Mouse (Mus musculus): ENCODE results near the gene Rae1. TPM values are rescaled to one million over a fixed set of nuclear protein-coding genes. Genes with fewer than 3 reads are reported as not detected.

The Rae1 gene
- polyA plus RNA-seq, 1 experiment from 2014 or later = 143 TPM

DNA sequence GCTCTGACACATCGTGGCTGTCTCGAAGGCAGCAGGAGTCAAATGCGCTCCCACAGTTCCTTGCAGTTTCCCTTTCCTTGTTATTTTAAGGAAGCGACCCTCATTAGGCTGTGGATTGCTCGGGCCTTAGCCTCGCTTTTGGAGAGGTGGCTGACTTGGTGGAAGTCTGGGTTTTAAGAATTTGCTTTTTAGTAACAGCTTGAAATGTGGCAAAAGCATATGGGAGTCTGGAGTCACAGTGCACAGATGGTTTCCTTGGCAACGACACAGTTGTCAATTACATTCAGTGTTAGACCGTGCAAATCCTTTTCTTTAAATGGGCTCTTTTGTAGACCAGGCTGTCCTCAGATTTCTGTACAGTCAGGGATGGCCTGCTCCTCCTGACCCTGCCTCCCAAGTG, 1.0 kb downstream of the Rae1 start:
- 25% methylated on average over 8 of the region's 8 CpGs for WGBS
- H3K4me2 ChIP-seq (ENCODE audit: low read length) = peak overlapping the region; percentile 74
- H3K9me3 ChIP-seq (ENCODE audit: control insufficient read depth, low read length) = no peaks in the 10 kb centered on the region
- peaks cover 37% of the 10 kb centered on the region for H3K36me3 ChIP-seq (ENCODE audit: control insufficient read depth, insufficient read depth, low read length)
- H3K27me3 ChIP-seq (replicated peaks; ENCODE audit: control insufficient read depth, insufficient read depth, low read length) = no peaks in the 10 kb centered on the region
- 0 out of 2 replicates have a peak overlapping the region, but pooled peaks have one; percentile 86 for H3K27ac ChIP-seq (ENCODE audit: low read depth)
- peaks cover 13% of the 10 kb centered on the region for H3K4me1 ChIP-seq (replicated peaks; ENCODE audit: control insufficient read depth, insufficient read depth, low read length)
- ATAC-seq (replicated peaks; ENCODE audit: low FRiP score, low TSS enrichment, low read depth) (no peak), DNase-seq (ENCODE audit: low spot score) (no peak)
- H3K9ac ChIP-seq (ENCODE audit: low read length) = peak overlapping the region; percentile 75
- peak overlapping the region; percentile 80 for H3K4me3 ChIP-seq (ENCODE audit: low read depth, low read length)

DNA sequence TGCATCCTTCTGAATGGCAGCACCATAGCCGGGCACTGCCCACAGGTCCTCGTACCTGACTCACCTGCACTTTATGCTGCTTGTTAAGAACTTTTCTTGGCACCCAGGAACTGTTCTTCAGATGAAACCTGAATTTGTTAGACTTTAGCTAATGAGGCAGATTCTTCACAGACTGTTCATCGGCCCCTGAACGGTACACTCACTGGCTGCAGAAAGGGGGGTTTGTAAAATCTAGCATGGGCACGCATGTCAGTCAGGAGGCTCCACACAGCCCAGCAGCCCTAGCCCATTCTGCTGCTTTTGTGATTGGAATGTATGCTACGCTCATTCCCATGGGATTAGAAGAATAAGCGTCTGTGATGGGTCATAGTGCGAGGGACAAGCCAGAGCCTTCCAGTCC, 3.8 kb downstream of the Rae1 start:
- Histone ChIP-seq H3K4me3 (ENCODE audit: low read depth, low read length) (no peak overlapping the region), H3K4me1 (replicated peaks; ENCODE audit: control insufficient read depth, insufficient read depth, low read length) (peaks cover 13% of the 10 kb centered on the region), H3K4me2 (ENCODE audit: low read length) (no peak overlapping the region), H3K36me3 (ENCODE audit: control insufficient read depth, insufficient read depth, low read length) (peaks cover 65% of the 10 kb centered on the region), H3K27ac (ENCODE audit: low read depth) (no peak overlapping the region), H3K9ac (ENCODE audit: low read length) (no peak overlapping the region), H3K27me3 (replicated peaks; ENCODE audit: control insufficient read depth, insufficient read depth, low read length) (no peaks in the 10 kb centered on the region), H3K9me3 (ENCODE audit: control insufficient read depth, low read length) (no peaks in the 10 kb centered on the region)
- 97% methylated on average over 8 of the region's 8 CpGs for WGBS
- ATAC-seq (replicated peaks; ENCODE audit: low FRiP score, low TSS enrichment, low read depth) (no peak), DNase-seq (ENCODE audit: low spot score) (no peak)

DNA sequence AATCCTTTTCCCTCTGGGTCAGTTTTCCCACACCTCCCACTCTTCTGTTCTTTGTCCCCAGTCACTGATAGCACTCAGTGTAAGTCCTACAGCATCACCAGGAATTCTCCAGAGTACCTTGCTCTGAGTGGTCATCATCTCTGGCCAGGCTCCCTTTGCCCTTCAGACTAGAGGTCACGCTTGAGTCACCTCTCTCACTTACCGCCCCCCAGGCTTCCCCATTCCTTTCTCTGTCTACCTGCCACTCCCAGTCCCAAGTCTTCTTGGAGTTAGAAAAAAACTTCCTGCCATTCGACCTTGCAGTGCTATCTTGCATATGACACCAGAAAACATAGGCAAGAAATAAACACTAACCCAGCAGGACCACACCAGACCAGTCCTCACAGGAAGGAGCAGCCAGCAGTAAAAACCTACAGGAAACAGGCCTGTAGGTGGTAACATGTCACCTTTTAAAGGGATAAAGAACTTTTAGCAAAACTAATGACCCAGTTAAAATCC, 10.4 kb downstream of the Rae1 start:
- no peak for ATAC-seq (replicated peaks; ENCODE audit: low FRiP score, low TSS enrichment, low read depth)

DNA sequence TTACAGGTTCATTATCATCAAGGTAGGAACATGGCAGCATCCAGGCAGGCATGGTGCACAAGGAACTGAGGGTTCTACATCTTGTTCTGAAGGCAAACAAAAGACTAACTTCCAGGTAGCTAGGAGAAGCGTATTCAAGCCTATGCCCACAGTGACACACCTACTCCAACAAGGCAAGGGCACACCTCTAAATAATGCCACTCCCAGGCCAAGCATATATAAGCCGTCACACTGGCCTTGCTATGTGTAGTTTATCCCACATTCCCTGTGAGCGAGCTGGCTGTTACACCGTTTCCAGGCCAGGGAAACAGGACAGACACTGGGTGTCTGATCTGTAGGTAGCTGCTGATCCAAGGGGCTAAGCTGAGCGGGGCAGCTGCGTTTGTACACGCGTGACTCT, 11.5 kb downstream of the Rae1 start:
- no peaks in the 10 kb centered on the region for H3K27me3 ChIP-seq (replicated peaks; ENCODE audit: control insufficient read depth, insufficient read depth, low read length)
- WGBS = 94% methylated on average over 8 of the region's 8 CpGs
- H3K36me3 ChIP-seq (ENCODE audit: control insufficient read depth, insufficient read depth, low read length) = peaks cover 96% of the 10 kb centered on the region
- no peak overlapping the region for H3K4me2 ChIP-seq (ENCODE audit: low read length)
- no peak overlapping the region for H3K9ac ChIP-seq (ENCODE audit: low read length)
- H3K4me1 ChIP-seq (replicated peaks; ENCODE audit: control insufficient read depth, insufficient read depth, low read length) = no peaks in the 10 kb centered on the region
- DNase-seq (ENCODE audit: low spot score) = no peak
- no peaks in the 10 kb centered on the region for H3K9me3 ChIP-seq (ENCODE audit: control insufficient read depth, low read length)
- ATAC-seq (replicated peaks; ENCODE audit: low FRiP score, low TSS enrichment, low read depth) = no peak
- H3K4me3 ChIP-seq (ENCODE audit: low read depth, low read length) = no peak overlapping the region
- no peak overlapping the region for H3K27ac ChIP-seq (ENCODE audit: low read depth)

More for the DNA sequence above, 10.4 kb downstream of the Rae1 start:
- H3K27ac ChIP-seq (ENCODE audit: low read depth) = no peak overlapping the region
- H3K36me3 ChIP-seq (ENCODE audit: control insufficient read depth, insufficient read depth, low read length) = peaks cover 99% of the 10 kb centered on the region
- H3K27me3 ChIP-seq (replicated peaks; ENCODE audit: control insufficient read depth, insufficient read depth, low read length) = no peaks in the 10 kb centered on the region
- H3K9ac ChIP-seq (ENCODE audit: low read length) = no peak overlapping the region
- no peaks in the 10 kb centered on the region for H3K9me3 ChIP-seq (ENCODE audit: control insufficient read depth, low read length)
- DNase-seq (ENCODE audit: low spot score) = no peak
- 77% methylated on average over 3 of the region's 3 CpGs for WGBS
- no peak overlapping the region for H3K4me3 ChIP-seq (ENCODE audit: low read depth, low read length)
- no peaks in the 10 kb centered on the region for H3K4me1 ChIP-seq (replicated peaks; ENCODE audit: control insufficient read depth, insufficient read depth, low read length)
- no peak overlapping the region for H3K4me2 ChIP-seq (ENCODE audit: low read length)

DNA sequence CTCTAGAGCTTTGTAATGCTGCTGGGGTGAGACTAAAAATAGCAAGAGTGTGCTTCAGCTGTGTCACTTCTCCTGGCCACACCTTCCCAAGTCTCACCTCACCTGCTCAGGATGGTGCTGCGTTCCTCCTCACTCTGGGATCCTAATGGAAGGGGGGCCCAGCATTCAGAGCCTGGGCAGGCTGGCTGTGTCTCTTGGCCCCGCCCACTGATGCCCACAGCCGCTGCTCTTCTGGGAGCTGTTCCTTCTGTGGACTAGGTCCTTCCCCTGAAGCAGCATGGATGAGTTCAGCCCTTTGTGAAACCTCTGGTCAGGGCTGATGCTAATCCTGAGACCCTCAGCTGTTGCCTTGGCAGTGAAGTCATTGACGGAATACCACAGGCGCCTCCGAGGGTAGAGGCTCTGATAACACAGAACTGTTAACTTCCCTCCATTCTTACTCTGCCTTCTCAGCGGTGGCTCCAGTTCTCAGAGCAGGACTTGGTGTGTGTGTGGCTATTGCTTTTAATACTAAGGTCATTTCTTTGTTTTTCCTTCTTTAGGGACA, 14.9 kb downstream of the Rae1 start:
- peaks cover 62% of the 10 kb centered on the region for H3K36me3 ChIP-seq (ENCODE audit: control insufficient read depth, insufficient read depth, low read length)
- no peaks in the 10 kb centered on the region for H3K9me3 ChIP-seq (ENCODE audit: control insufficient read depth, low read length)
- ATAC-seq (replicated peaks; ENCODE audit: low FRiP score, low TSS enrichment, low read depth) (no peak), DNase-seq (ENCODE audit: low spot score) (no peak)
- no peak overlapping the region for H3K4me3 ChIP-seq (ENCODE audit: low read depth, low read length)
- WGBS = 76% methylated on average over 7 of the region's 7 CpGs
- no peak overlapping the region for H3K27ac ChIP-seq (ENCODE audit: low read depth)
- H3K4me1 ChIP-seq (replicated peaks; ENCODE audit: control insufficient read depth, insufficient read depth, low read length) = peaks cover 4% of the 10 kb centered on the region; the same call in 1 of the 2 replicates
- H3K4me2 ChIP-seq (ENCODE audit: low read length) = no peak overlapping the region
- H3K27me3 ChIP-seq (replicated peaks; ENCODE audit: control insufficient read depth, insufficient read depth, low read length) = no peaks in the 10 kb centered on the region
- no peak overlapping the region for H3K9ac ChIP-seq (ENCODE audit: low read length)

DNA sequence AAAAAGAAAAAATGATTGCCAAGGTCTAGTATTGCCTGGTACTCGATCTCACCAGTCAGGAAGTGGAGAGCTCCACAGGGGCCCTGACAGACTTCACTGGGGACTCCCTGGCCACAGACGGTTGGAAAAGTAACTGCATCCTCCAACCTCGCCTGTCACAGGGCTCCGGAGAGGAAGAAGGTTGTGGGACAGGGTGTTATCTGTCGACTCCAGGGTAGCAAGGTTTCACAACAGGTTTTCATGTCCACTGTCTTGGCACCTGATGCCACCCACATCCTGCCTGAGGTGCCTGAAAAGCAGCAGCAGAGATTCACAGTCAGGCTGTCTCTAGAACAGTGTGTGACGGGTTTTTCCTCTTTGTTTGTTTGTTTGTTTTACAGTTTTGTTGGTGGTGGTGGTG, 18.0 kb downstream of the Rae1 start:
- Histone ChIP-seq H3K27ac (ENCODE audit: low read depth) (no peak overlapping the region), H3K9me3 (ENCODE audit: control insufficient read depth, low read length) (no peaks in the 10 kb centered on the region), H3K4me2 (ENCODE audit: low read length) (no peak overlapping the region), H3K9ac (ENCODE audit: low read length) (no peak overlapping the region), H3K4me3 (ENCODE audit: low read depth, low read length) (no peak overlapping the region), H3K4me1 (replicated peaks; ENCODE audit: control insufficient read depth, insufficient read depth, low read length) (peaks cover 8% of the 10 kb centered on the region; the same call in 1 of the 2 replicates), H3K36me3 (ENCODE audit: control insufficient read depth, insufficient read depth, low read length) (peaks cover 31% of the 10 kb centered on the region), H3K27me3 (replicated peaks; ENCODE audit: control insufficient read depth, insufficient read depth, low read length) (peaks cover 8% of the 10 kb centered on the region)
- DNase-seq (ENCODE audit: low spot score) (no peak), ATAC-seq (replicated peaks; ENCODE audit: low FRiP score, low TSS enrichment, low read depth) (no peak)
- WGBS = 42% methylated on average over 6 of the region's 6 CpGs

DNA sequence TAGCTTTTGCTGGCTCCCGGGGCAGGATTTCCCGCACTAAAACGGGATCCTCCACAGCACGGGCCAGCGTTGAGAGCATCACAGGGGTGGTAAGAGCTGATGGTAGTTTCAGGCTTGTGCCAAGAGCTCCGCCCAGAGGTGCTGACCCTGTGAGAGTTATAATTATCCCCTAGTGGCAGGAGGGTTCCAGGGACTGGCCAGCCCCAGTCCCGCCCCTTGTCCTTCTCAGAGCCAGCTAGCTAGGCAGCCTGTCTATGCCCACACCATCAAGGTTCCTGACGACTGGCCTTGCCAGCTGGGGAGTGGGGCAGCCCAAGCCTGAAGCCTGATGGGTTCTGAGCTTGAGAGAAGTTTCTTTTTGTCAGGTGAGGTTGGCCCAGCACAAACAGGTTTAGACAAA, 18.7 kb downstream of the Rae1 start:
- WGBS = 20% methylated on average over 8 of the region's 8 CpGs
- no peak for ATAC-seq (replicated peaks; ENCODE audit: low FRiP score, low TSS enrichment, low read depth)
- Histone ChIP-seq H3K36me3 (ENCODE audit: control insufficient read depth, insufficient read depth, low read length) (peaks cover 24% of the 10 kb centered on the region), H3K27ac (ENCODE audit: low read depth) (no peak overlapping the region), H3K9ac (ENCODE audit: low read length) (no peak overlapping the region), H3K9me3 (ENCODE audit: control insufficient read depth, low read length) (no peaks in the 10 kb centered on the region), H3K4me3 (ENCODE audit: low read depth, low read length) (no peak overlapping the region), H3K4me2 (ENCODE audit: low read length) (no peak overlapping the region), H3K4me1 (replicated peaks; ENCODE audit: control insufficient read depth, insufficient read depth, low read length) (peaks cover 14% of the 10 kb centered on the region), H3K27me3 (replicated peaks; ENCODE audit: control insufficient read depth, insufficient read depth, low read length) (peaks cover 8% of the 10 kb centered on the region)
- DNase-seq (ENCODE audit: low spot score) = no peak

DNA sequence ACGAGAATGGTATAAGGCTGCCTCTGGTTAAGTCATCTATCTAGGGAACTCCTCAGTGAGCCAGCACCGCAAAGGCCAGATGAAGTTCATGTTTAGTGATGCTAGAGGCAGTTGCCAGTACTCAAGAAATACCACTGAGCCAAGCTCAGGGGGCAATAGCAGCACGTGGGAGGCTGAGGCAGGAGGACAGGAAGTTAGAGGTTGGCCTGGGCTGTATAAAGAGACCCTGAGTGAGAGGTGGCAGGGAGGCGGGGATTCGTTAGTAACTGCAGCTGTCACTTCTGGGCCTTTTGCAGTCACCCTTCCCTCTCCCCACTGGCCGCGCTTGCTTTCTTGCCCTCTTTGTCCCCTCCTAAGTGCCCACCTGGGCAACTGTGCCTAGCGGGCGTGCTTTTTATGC, 19.4 kb downstream of the Rae1 start:
- 18% methylated on average over 9 of the region's 9 CpGs for WGBS
- Histone ChIP-seq H3K4me3 (ENCODE audit: low read depth, low read length) (peak overlapping the region; percentile 32), H3K36me3 (ENCODE audit: control insufficient read depth, insufficient read depth, low read length) (peaks cover 17% of the 10 kb centered on the region), H3K27me3 (replicated peaks; ENCODE audit: control insufficient read depth, insufficient read depth, low read length) (peaks cover 8% of the 10 kb centered on the region), H3K9me3 (ENCODE audit: control insufficient read depth, low read length) (no peaks in the 10 kb centered on the region), H3K4me2 (ENCODE audit: low read length) (peak overlapping the region; percentile 85), H3K27ac (ENCODE audit: low read depth) (no peak overlapping the region), H3K4me1 (replicated peaks; ENCODE audit: control insufficient read depth, insufficient read depth, low read length) (peaks cover 18% of the 10 kb centered on the region), H3K9ac (ENCODE audit: low read length) (peak overlapping the region; percentile 25; the same call in 1 of the 2 replicates)
- DNase-seq (ENCODE audit: low spot score) = peak; percentile 60
- ATAC-seq (replicated peaks; ENCODE audit: low FRiP score, low TSS enrichment, low read depth) = no peak

DNA sequence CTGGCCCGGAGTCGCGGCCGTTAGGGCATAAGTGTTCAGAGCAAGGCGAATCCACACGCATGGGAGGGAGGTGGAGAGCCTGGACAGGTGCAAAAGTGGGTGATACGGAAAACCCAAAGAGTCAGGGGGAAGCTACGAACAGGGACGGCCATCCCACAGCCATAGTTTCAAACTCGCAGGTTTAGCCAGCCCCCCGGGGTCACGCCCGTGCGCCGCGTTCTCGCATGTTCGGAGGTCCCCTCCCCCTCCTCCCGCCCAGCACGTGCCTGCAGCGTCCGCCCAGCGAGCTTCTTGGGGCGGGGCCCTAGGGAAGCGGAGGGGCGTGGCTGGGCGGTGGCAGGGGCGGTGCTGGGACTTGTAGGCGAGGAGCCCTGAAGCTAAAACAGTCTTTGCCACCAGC, 19.9 kb downstream of the Rae1 start:
- Histone ChIP-seq H3K4me3 (ENCODE audit: low read depth, low read length) (peak overlapping the region; percentile 32), H3K27me3 (replicated peaks; ENCODE audit: control insufficient read depth, insufficient read depth, low read length) (peaks cover 8% of the 10 kb centered on the region), H3K27ac (ENCODE audit: low read depth) (no peak overlapping the region), H3K4me1 (replicated peaks; ENCODE audit: control insufficient read depth, insufficient read depth, low read length) (peaks cover 18% of the 10 kb centered on the region), H3K36me3 (ENCODE audit: control insufficient read depth, insufficient read depth, low read length) (peaks cover 12% of the 10 kb centered on the region), H3K4me2 (ENCODE audit: low read length) (peak overlapping the region; percentile 85), H3K9ac (ENCODE audit: low read length) (peak overlapping the region; percentile 25; the same call in 1 of the 2 replicates), H3K9me3 (ENCODE audit: control insufficient read depth, low read length) (no peaks in the 10 kb centered on the region)
- DNase-seq (ENCODE audit: low spot score) = peak; percentile 93
- WGBS = under 1% methylated on average over 29 of the region's 29 CpGs
- peak; percentile 76 for ATAC-seq (replicated peaks; ENCODE audit: low FRiP score, low TSS enrichment, low read depth)
